In the genomic region with DNA sequence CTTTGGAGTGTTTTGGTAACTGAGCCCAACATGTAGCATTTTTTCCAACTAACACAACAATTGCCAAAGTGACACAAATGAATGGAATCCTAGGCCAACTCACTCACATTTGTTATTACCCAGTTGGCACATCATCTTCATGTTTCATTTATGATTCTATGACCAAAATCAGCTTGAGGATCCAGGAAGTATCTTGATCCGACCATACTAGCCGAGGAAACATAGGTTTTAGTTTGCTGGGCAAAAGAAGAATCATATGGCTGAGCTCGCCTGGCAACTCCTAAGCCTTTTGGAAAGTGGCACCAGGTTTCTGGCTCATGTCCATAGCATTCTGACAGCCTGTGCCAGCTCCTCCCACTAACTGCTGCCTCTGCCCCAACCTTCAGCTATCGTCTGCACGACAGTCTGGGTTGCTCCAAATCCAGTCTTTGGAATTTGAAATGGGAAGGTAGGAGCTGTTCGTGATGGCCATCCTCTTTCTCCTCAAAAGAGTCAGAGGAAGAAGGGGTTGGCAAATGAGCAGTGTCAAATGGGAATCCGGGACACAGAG, we compare ENCODE assay signal across 8 mouse cellular contexts.
A peak's percentile ranks its signal among the peaks of the same experiment; 100 is the strongest.
DNase-seq lines count a peak whose midpoint lies in the region; ATAC-seq and TF ChIP-seq lines count a peak whose summit lies in the region.

No protein-coding gene starts in this region.

- peaks cover 7% of the 10 kb centered on the region for H3K4me1 ChIP-seq in forebrain, embryonic 16.5 days (replicated peaks; ENCODE audit: control insufficient read depth, insufficient read depth, low read length)
- H3K4me1 ChIP-seq in lung, postnatal 0 days (ENCODE audit: insufficient read depth, low read depth, low read length): no peaks in the 10 kb centered on the region

- peak; percentile 91 for ATAC-seq in forebrain, embryonic 16.5 days
- ATAC-seq in lung, postnatal 0 days: no peak
- ATAC-seq in erythroid progenitor cell, adult 5-6 weeks (replicated peaks; ENCODE audit: low FRiP score, poor library complexity, severe bottlenecking): no peak

- intact Hi-C loops in heart, postnatal 25 days (cut with DNase I): no loop called here

- WGBS in forebrain, embryonic 16.5 days: 48% methylated on average over 7 of the region's 7 CpGs
- WGBS in lung, postnatal 0 days: 60% methylated on average over 7 of the region's 7 CpGs

- H3K9ac ChIP-seq in forebrain, embryonic 16.5 days (replicated peaks; ENCODE audit: low read depth, low read length): no peak overlapping the region
- H3K9ac ChIP-seq in lung, postnatal 0 days (replicated peaks; ENCODE audit: low read depth): no peak overlapping the region

- DNase-seq in heart, adult 11 months: peak; percentile 92
- DNase-seq in heart, postnatal 25 days (ENCODE audit: low spot score): no peak
- peak; percentile 29 to 53 for DNase-seq in adrenal gland, adult 18-20 months (ENCODE audit: low spot score in 2 of 2)
- peak; percentile 51 for DNase-seq in kidney, postnatal 14 days
- DNase-seq in lung, postnatal 0 days (ENCODE audit: low spot score): peak; percentile 17
- DNase-seq in retina, embryonic 14.5 days (ENCODE audit: low spot score): no peak

- TF ChIP-seq EP300 in lung, postnatal 0 days (IDR thresholded peaks at IDR 0.05): no peak

- no peak overlapping the region for H3K4me3 ChIP-seq in forebrain, embryonic 16.5 days (replicated peaks; ENCODE audit: low read length)
- H3K4me3 ChIP-seq in lung, postnatal 0 days (ENCODE audit: low read depth, low read length): no peak overlapping the region

- H3K4me2 ChIP-seq in forebrain, embryonic 16.5 days (ENCODE audit: low read length): no peak overlapping the region
- H3K4me2 ChIP-seq in lung, postnatal 0 days (replicated peaks; ENCODE audit: low read depth, low read length): no peak overlapping the region

- H3K27ac ChIP-seq in forebrain, embryonic 16.5 days (ENCODE audit: low read length): no peak overlapping the region
- no peak overlapping the region for H3K27ac ChIP-seq in lung, postnatal 0 days (ENCODE audit: low read length)

- no peaks in the 10 kb centered on the region for H3K27me3 ChIP-seq in forebrain, embryonic 16.5 days (replicated peaks; ENCODE audit: control insufficient read depth, insufficient read depth, low read length)
- H3K27me3 ChIP-seq in lung, postnatal 0 days (replicated peaks; ENCODE audit: insufficient read depth, low read length): no peaks in the 10 kb centered on the region

- H3K36me3 ChIP-seq in forebrain, embryonic 16.5 days (ENCODE audit: control insufficient read depth, insufficient read depth): no peaks in the 10 kb centered on the region
- no peaks in the 10 kb centered on the region for H3K36me3 ChIP-seq in lung, postnatal 0 days (ENCODE audit: insufficient read depth, low read length)

- H3K9me3 ChIP-seq in forebrain, embryonic 16.5 days (ENCODE audit: control insufficient read depth, low read length): no peaks in the 10 kb centered on the region
- no peaks in the 10 kb centered on the region for H3K9me3 ChIP-seq in lung, postnatal 0 days (ENCODE audit: low read length)

- no peak for TF ChIP-seq CTCF in lung, postnatal 0 days (IDR thresholded peaks at IDR 0.05)

Comparison
In these comparisons a context has a peak if more than half of its experiments do, and no peak if none do; other contexts are left out.
1. DNase-seq: peak in heart, adult 11 months (single experiment), adrenal gland, adult 18-20 months (2 of 2), kidney, postnatal 14 days (single experiment) and lung, postnatal 0 days (single experiment); none in heart, postnatal 25 days (single experiment) and retina, embryonic 14.5 days (single experiment).